Mouse (Mus musculus): Measurements from ENCODE around the gene Gm11437.

DNA sequence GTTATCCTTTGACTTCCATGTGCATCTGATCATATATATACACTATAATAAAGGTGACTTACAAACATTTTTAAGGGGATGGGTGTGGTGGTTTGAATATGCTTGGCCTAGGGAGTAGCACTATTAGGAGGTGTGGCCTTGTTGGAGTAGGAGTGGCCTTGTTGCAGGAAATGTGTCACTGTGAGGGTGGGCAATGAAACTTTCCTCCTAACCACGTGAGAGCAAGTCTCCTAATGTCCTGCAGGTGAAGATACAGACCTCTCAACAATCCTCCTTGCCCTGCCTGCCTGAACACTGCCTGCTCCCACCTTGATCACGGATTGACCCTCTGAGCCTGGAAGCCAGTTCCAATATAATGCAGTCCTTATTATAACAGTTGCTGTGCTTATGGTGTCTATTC, 60.1 kb downstream of the Gm11437 start:
- TF ChIP-seq CTCF (IDR thresholded peaks at IDR 0.05; ENCODE audit: borderline replicate concordance, insufficient read depth, low read length) (no peak), POLR2A (IDR thresholded peaks at IDR 0.05; ENCODE audit: low read depth, low read length) (no peak)
